Mouse (Mus musculus) kidney, embryonic 14.5 days (tissue): Measurements from ENCODE around the gene Adamtsl4. TPM values are rescaled to one million over a fixed set of nuclear protein-coding genes. Genes with fewer than 3 reads are reported as not detected.
A peak's percentile ranks its signal among the peaks of the same experiment; 100 is the strongest.

Source experiments
- ATAC-seq: fragments of 200-750 bp; cut with Nextera tagmentation; 2 replicates; pipeline ENCODE4 v1.8.0; 2017; ENCODE audit warnings: moderate number of reproducible peaks, mild to moderate bottlenecking, moderate TSS enrichment, moderate library complexity; ENCODE audit not compliant: low FRiP score, low TSS enrichment
- H3K27ac ChIP-seq: fragments of 300-500 bp; sonication (generic); 2 replicates; pipeline ENCODE4 v1.5.1; 2014; ENCODE audit warnings: low read depth, mild to moderate bottlenecking, low read length, moderate library complexity, mixed read lengths
- H3K27me3 ChIP-seq: fragments of 300-500 bp; sonication (generic); 2 replicates; pipeline ENCODE4 v1.6.1; 2014; ENCODE audit warnings: mild to moderate bottlenecking, low read length; ENCODE audit not compliant: control insufficient read depth, insufficient read depth
- H3K36me3 ChIP-seq: fragments of 300-500 bp; sonication (generic); 2 replicates; pipeline ENCODE4 v1.6.1; 2014; ENCODE audit warnings: low read length, mixed read lengths; ENCODE audit not compliant: control insufficient read depth, insufficient read depth
- H3K4me1 ChIP-seq: fragments of 300-500 bp; sonication (generic); 2 replicates; pipeline ENCODE4 v1.6.1; 2014; ENCODE audit warnings: low read length, mixed read lengths; ENCODE audit not compliant: control insufficient read depth, insufficient read depth
- H3K4me2 ChIP-seq: fragments of 300-500 bp; sonication (generic); replicated peaks from 2 replicates; pipeline ENCODE4 v1.6.1; 2014; ENCODE audit warnings: low read depth, mild to moderate bottlenecking, low read length
- H3K4me3 ChIP-seq: fragments of 300-500 bp; sonication (generic); 2 replicates; pipeline ENCODE4 v1.5.1; 2014; ENCODE audit warnings: mild to moderate bottlenecking, low read length
- H3K9ac ChIP-seq: fragments of 300-500 bp; sonication (generic); 2 replicates; pipeline ENCODE4 v1.6.1; 2014; ENCODE audit warnings: low read depth, mild to moderate bottlenecking, low read length, moderate library complexity
- H3K9me3 ChIP-seq: fragments of 300-500 bp; sonication (generic); 2 replicates; pipeline ENCODE4 v1.6.1; 2016; ENCODE audit warnings: low read length; ENCODE audit not compliant: control insufficient read depth
- WGBS: fragments of 180-500 bp; shearing (Covaris S2); extraction: QIAGEN DNeasy Blood & Tissue Kit; methylation state at CpG from one replicate; pipeline ENCODE4 v1.1.7; 2014; 5-methylcytosine and 5-hydroxymethylcytosine counted together
- polyA plus RNA-seq: library from polyadenylated mRNA; unstranded; fragments of >200 nt; fragmentation: Nextera tagmentation; extraction: Ambion mirVana; gene quantifications from 2 replicates; pipeline ENCODE4 v1.2.1, GENCODE M21; 2014

Gene Adamtsl4
- polyA plus RNA-seq, 1 experiment from 2014 or later: 3.7 TPM

GRCm38 (mm10) chr3:95650276-95651032 lies 37.3 kb downstream of the Adamtsl4 start:
- Histone ChIP-seq H3K9me3 (no peaks in the 10 kb centered on the region), H3K4me3 (no peak overlapping the region), H3K27ac (peak overlapping the region; percentile 74; the same call in 1 of the 2 replicates), H3K4me1 (peaks cover 11% of the 10 kb centered on the region; the same call in 1 of the 2 replicates), H3K27me3 (no peaks in the 10 kb centered on the region), H3K36me3 (no peaks in the 10 kb centered on the region), H3K4me2 (no peak overlapping the region), H3K9ac (no peak overlapping the region)
- 59% methylated on average over 6 of the region's 6 CpGs for WGBS
- no peak for ATAC-seq

DNA sequence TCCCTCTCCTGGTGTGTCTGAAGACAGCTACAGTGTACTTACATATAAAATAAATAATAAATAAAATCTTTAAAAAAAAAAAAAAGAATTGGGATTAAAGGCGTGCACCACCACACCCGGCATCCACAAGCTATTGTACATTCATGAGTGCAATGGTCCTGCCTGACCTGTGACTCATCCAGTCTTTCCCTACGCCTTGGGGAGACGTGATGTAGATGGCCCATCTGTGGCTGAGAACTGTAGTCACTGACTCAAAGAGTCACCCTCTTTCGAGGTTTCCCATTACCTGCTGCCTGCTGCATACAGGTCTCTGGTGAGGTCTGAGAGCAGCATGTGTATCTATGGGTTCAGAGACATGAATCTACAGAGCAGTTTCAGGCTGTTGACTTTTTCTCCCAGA lies 39.7 kb downstream of the Adamtsl4 start:
- Histone ChIP-seq H3K27me3 (no peaks in the 10 kb centered on the region), H3K4me3 (no peak overlapping the region), H3K4me1 (0 out of 2 replicates have a peak, but pooled peaks cover 5% of the 10 kb centered on the region), H3K9ac (no peak overlapping the region), H3K36me3 (no peaks in the 10 kb centered on the region), H3K27ac (no peak overlapping the region), H3K9me3 (no peaks in the 10 kb centered on the region), H3K4me2 (no peak overlapping the region)
- WGBS: 94% methylated on average over 5 of the region's 5 CpGs
- ATAC-seq: no peak

GRCm38 (mm10) chr3:95645313-95646235 lies 42.1 kb downstream of the Adamtsl4 start:
- no peak overlapping the region for H3K27ac ChIP-seq
- WGBS: 66% methylated on average over 10 of the region's 10 CpGs
- no peak overlapping the region for H3K4me2 ChIP-seq
- ATAC-seq: no peak
- H3K4me3 ChIP-seq: no peak overlapping the region
- no peaks in the 10 kb centered on the region for H3K9me3 ChIP-seq
- H3K36me3 ChIP-seq: no peaks in the 10 kb centered on the region
- H3K9ac ChIP-seq: no peak overlapping the region
- H3K27me3 ChIP-seq: no peaks in the 10 kb centered on the region
- no peaks in the 10 kb centered on the region for H3K4me1 ChIP-seq

- Histone ChIP-seq H3K9me3 (no peaks in the 10 kb centered on the region), H3K27me3 (no peaks in the 10 kb centered on the region), H3K9ac (no peak overlapping the region), H3K4me2 (no peak overlapping the region), H3K4me1 (no peaks in the 10 kb centered on the region), H3K4me3 (no peak overlapping the region), H3K36me3 (peaks cover 6% of the 10 kb centered on the region; the same call in 1 of the 2 replicates), H3K27ac (no peak overlapping the region)
- no peak for ATAC-seq
- 73% methylated on average over 7 of the region's 7 CpGs for WGBS
These were observed 44.6 kb downstream of the Adamtsl4 start for GRCm38 (mm10) chr3:95643097-95643496.

GRCm38 (mm10) chr3:95639694-95640093 lies 48.0 kb downstream of the Adamtsl4 start:
- 92% methylated on average over 1 of the region's 1 CpGs for whole genome bisulfite sequencing
- no peak for ATAC-seq

GRCm38 (mm10) chr3:95636072-95636471 lies 51.6 kb downstream of the Adamtsl4 start:
- Histone ChIP-seq H3K9me3 (no peaks in the 10 kb centered on the region), H3K36me3 (peaks cover 69% of the 10 kb centered on the region), H3K9ac (no peak overlapping the region), H3K27ac (no peak overlapping the region), H3K27me3 (no peaks in the 10 kb centered on the region), H3K4me3 (no peak overlapping the region), H3K4me2 (no peak overlapping the region), H3K4me1 (no peaks in the 10 kb centered on the region)
- 69% methylated on average over 4 of the region's 4 CpGs for WGBS
- ATAC-seq: no peak

More at GRCm38 (mm10) chr3:95639694-95640093, 48.0 kb downstream of the Adamtsl4 start:
- no peaks in the 10 kb centered on the region for H3K27me3 ChIP-seq
- no peak overlapping the region for H3K27ac ChIP-seq
- no peak overlapping the region for H3K4me2 ChIP-seq
- H3K9me3 ChIP-seq: no peaks in the 10 kb centered on the region
- no peak overlapping the region for H3K9ac ChIP-seq
- H3K4me1 ChIP-seq: no peaks in the 10 kb centered on the region
- no peak overlapping the region for H3K4me3 ChIP-seq
- peaks cover 34% of the 10 kb centered on the region; the same call in 1 of the 2 replicates for H3K36me3 ChIP-seq

DNA sequence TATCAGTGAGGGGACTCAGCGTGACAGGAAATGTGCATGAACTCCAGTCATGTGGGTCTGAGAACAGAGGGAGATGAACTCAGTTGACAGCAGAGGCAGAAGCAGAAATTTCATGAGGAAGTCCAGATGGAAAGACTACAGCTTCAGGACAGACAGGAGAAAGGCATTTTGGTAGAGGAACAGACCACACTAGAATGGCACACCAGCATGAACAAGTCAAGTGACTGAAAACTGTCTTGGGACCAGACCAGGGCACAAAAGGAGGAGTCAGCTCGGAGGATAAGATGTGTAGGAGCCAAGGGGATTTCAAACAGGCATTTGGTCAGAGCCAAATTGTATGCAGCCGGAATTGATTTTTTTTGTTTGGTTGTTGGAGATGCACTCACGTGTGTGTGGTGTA lies 52.1 kb downstream of the Adamtsl4 start:
- no peak for ATAC-seq
- H3K27me3 ChIP-seq: no peaks in the 10 kb centered on the region
- peaks cover 74% of the 10 kb centered on the region for H3K36me3 ChIP-seq
- H3K4me3 ChIP-seq: no peak overlapping the region
- H3K4me2 ChIP-seq: no peak overlapping the region
- H3K4me1 ChIP-seq: no peaks in the 10 kb centered on the region
- 59% methylated on average over 4 of the region's 4 CpGs for WGBS
- H3K9me3 ChIP-seq: no peaks in the 10 kb centered on the region
- no peak overlapping the region for H3K27ac ChIP-seq
- no peak overlapping the region for H3K9ac ChIP-seq

GRCm38 (mm10) chr3:95632648-95633588 lies 54.8 kb downstream of the Adamtsl4 start:
- no peak overlapping the region for H3K4me2 ChIP-seq
- 69% methylated on average over 12 of the region's 12 CpGs for WGBS
- no peaks in the 10 kb centered on the region for H3K9me3 ChIP-seq
- H3K27me3 ChIP-seq: no peaks in the 10 kb centered on the region
- H3K9ac ChIP-seq: no peak overlapping the region; the same call in 1 of the 2 replicates
- no peaks in the 10 kb centered on the region for H3K4me1 ChIP-seq
- peak; percentile 32; the same call in 1 of the 2 replicates for ATAC-seq
- H3K27ac ChIP-seq: no peak overlapping the region
- H3K36me3 ChIP-seq: peaks cover 94% of the 10 kb centered on the region
- no peak overlapping the region for H3K4me3 ChIP-seq
